Mouse (Mus musculus) frontal cortex, adult 2 months (tissue): ENCODE measurements around the gene Smn1. TPM values are rescaled to one million over a fixed set of nuclear protein-coding genes. Genes with fewer than 3 reads are reported as not detected.
A peak's percentile ranks its signal among the peaks of the same experiment; 100 is the strongest.
"Not testable (repeated sequence)": the region's sequence is repeated elsewhere in the genome, so short reads cannot be mapped to it uniquely, and the experiment has no call there.

ENCODE experiments used
- DNase-seq, 2 experiments: peaks; one replicate each; pipeline ENCODE4 v3.0.0; 2022; ENCODE audit warnings: low spot score in 1 of 2; ENCODE audit errors: extremely low spot score in 1 of 2
- polyA plus RNA-seq: library from polyadenylated mRNA; depleted of rRNA; stranded (reverse); fragments of >200 nt; gene quantifications from 2 replicates; pipeline ENCODE4 v1.2.3, GENCODE M21; 2012; rRNA removed

Smn1 gene
- polyA plus RNA-seq: 38.0 and 39.1 TPM in 2 replicates

DNA sequence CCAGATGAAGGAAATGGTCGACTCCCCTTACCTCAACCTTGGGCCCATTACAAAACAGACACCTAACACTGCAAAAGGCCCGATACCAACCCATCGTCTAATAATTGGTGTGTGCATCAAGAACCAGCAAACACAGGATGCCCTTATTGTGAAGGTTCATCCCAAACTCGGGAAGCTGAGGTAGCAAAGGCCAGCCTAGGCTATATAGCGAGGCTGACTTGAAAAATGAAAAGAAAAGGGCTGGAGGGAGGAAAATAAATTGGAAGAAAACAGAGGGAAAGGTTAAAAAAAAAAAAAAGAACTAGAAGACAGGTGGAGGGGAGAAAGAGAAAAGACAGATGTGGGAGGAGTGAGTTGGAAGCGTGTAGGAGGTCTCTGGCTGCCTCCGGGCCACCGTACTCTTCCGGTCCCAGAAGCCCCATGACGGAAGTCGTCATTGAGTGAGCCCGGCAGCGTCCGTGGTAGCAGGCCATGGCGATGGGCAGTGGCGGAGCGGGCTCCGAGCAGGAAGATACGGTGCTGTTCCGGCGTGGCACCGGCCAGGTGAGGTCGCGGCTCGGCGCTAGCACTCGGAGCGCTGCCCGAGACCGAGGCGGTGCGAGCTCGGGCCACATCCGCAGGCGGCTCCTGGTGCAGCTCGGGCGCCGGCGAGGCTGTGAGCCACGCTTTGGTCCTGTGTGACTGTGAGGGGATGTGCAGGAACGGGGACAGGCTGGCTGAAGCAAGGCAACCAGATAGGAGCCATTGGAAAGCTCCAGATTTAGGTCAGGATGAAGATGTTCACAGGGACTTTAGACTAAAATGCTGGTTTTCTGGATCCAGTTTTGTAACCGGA lies at the start of gene Smn1:
TSS of gene Smn1 (plus strand) at position 430 of the 835 bp plus-strand sequence.
- DNase-seq: peak; percentile 92 to 99

DNA sequence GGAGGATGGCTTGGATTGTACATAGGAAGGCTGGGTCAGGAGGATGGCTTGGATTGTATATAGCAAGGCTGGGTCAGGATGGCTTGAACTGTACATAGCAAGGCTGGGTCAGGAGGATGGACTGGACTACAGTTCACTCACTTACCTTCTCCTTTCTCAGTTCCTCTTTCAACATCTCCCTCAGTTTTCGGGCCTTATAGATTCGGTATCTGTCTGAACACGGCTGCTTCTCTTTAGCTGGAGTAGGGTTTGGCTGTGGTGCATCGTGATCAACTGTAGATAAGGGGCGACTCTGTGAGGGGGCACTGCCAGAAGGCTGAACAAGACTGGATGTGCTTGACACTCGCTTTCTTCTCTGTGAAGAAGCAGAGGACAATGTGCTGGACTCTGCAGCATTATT lies 25.8 kb upstream of the Smn1 start:
- no peak for DNase-seq

DNA sequence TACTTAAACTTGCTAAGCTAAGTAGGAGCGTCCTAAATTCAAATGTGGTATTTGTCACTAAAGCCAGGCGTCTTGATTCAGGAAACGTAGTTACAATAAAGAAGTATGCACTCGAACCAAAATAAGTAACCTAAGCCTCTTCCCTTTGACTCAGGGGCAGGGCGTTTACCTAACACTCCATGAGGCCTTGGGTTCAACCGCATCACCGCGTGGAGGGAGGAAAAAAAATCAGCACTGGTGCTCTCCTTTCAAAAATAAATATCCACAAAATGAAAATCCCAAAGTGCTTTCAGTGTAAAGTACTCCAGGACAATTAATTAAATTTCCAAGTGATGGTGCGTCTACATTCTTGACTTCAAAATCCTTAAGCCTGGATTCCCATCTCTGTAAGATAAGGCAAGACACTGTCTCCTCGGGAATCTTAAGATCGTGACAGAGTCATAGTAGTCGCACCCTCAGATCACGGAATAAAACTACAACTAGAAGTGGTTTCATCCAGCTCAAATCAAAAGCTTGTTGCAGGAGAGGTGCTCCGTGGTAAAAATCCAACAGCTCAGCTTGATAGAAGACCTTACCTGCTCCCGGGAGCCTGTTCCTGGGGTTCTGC lies 21.5 kb upstream of the Smn1 start:
- no peak for DNase-seq

DNA sequence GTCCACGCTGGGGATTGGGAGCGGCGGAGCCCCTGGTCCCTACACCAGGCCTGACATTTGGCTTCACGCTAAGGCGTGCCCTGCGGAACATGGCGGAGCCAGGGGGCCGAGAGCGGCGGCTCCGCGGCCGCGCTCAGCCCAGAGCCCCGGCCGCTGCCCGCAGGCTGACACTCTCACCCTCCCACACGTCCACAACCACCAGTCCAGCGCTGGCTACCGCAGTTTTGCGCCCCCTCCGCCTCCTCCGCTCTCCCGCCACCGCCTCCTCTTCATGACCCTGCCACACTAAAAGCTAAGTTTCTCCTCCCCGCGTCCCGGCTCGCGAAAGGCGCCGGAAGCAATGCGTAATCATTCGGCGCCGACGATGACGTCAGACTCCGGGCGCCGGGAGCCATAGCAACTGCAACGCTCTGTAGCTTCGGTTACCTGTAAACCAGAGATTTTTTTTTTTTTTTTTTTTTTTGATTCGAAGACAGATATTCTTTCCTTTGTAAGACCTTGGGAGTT lies 20.9 kb upstream of the Smn1 start, which contains the start of gene Bdp1:
TSS of gene Bdp1 (minus strand) at position 323 of the 507 bp plus-strand sequence.
- peak; percentile 83 to 97 for DNase-seq

DNA sequence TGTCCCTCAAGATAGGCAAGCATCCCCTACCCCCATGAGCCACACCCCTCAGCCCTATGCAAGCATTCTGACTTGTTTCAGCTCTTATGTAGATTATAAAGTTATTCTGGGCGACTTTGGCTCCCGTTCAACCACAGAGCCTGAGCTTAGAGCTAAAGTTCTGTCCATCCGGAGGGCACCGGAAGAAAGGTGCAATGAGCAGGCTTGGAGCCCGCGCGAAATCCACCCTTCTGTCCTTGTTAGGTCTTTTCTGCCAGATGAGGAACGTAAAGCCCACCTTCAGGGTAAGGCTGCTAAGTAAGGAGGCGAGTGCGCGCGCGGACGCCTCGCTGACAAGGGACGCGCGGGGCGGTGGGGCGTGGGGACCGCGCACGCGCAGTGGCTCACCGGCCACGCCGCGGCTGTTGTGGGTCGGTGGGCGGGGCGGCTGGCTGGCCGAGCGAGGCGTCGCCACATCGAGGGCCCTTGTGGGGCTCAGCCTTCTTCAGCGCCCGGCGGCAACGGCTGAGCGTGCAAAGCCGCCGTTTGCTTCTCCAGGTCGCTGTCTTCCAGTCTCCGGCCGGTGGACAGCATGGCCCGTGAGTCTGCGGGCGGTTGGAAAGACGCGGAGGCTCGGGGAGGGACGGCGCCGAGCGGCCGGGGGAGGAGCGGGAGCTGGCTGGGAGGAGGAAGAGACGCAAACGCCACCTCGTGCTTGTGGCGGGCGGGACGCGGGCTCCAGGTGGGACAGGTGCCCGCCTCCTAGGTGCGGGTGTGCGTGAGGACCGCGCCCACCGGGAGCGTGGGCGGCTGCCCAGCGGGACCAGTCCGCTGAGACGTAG lies 16.8 kb upstream of the Smn1 start, which contains the start of gene Serf1:
TSS of gene Serf1 (plus strand) at position 361 of the 821 bp plus-strand sequence.
- peak; percentile 37 to 80 for DNase-seq

DNA sequence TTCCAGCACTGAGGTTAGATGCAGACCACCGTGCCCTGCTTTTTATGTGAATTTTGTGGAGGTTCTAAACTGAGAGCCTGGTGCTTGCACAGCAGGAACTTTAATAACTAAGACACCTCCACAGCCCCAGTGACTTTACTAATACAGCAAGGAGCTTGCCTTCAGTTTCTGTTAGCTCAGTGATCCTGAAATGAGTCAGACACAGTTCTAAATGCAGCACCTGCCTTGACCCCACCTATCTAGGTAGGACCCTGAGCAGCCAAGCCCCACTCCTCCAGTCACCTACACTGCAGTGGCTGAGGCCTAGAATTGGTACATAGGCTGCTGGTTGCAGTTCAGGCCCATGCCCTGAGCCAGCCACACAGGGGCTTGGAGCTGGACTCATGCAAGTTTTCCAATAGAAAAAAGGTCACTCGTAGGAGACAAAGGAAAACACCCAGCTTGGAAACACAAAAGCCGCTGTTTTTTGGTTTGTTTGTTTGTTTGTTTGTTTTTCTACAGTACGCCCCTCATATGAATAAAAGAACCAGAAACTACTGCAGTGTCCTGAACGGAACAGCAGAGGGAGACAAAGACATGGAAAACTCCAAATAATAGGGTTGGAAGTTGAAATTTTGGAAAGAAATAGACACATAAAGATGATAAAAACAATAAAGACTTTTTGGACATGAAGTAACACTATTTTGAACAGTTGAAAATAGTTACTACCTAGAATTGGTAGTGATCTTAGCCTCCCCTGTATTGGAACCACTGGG lies 12.3 kb upstream of the Smn1 start:
- peak in 1 of 2 experiments; percentile 55 for DNase-seq

DNA sequence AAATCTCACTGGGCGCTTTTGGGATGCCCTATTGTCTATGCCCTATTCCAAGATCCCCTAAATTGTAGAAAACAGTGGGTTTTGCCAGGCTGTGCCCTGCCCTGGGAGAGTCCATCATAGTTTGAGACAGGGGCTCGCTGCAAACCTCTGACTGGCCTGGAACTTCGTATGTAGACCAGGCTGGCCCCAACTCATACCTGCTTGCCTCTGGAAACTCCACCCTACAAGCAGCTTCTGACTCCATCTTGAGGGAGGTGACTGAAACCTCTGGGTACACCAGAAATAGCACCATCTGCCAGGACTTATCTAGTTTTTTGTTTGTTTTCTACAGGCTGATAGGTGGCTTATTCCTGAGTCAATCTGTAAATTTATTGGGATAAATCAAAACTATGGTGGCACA lies 682 bp upstream of the Smn1 start:
- no peak for DNase-seq

DNA sequence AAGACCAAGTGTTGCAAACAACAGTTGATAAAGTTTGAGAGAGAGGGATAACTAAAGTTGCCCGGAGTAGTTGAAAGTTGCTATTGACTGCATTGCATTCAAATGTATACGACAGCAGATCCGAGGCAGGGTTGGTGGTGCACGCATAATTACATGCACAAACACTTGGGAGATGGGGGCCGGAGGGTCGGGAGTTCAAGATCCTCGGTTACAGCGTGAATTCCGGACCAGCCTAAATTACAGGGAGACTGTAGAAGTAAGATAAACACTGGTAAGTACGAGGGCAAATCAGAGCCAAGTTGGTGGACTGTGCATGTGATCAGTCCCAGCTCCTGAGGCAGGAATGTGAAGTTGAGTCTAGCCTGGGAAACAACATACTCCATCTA lies 599 bp downstream of the Smn1 start:
- no peak for DNase-seq

DNA sequence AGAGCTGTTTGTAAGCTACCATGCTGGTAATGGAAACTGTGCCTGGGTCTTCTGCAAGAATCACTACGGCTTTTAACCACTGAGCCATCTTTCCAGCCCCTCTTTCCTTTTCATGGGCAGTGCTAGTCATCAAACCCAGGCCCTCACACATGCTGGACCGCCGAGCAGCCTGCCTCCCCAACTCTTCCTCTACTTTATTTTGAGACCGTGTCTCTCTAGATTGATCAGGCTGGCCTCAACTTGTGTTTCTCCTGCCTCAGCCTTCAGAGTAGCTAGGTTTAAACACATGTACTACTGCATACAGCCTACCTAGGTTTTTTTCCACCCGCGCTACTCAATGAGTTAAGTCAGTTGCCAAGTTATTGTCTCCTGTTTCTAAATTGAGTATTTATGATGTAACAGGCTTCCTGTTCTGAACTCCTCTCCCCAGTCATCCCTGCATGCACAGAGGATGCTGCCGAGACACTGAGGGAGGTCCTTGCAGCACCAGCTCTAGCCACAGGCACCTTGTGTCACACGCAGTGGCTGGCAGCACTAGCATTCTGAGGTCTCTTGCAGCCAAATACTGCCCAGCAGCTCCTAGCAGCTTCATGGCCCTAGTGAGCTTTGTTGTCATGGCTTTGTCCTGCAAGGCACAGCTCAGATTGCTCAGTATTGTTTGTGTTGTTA lies 17.1 kb downstream of the Smn1 start:
- DNase-seq: no peak

DNA sequence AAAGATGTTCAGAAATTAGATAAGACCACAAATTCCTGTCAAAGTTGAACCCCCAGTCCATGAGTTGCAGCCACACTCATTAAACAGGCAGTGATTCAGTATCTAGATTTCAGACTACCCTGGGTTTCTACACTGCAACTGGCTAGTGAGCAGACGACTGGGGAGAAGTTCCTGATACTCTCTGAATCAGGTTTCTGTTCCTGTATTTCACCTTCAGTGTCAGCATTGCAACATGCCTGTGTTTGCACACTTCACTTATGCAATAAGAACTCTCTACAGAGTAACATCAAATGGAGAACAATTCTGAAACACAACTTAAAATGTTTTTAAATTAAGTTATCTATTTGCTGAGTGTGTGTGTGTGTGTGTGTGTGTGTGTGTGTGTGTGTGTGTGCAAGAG lies 28.0 kb downstream of the Smn1 start:
- DNase-seq: no peak

DNA sequence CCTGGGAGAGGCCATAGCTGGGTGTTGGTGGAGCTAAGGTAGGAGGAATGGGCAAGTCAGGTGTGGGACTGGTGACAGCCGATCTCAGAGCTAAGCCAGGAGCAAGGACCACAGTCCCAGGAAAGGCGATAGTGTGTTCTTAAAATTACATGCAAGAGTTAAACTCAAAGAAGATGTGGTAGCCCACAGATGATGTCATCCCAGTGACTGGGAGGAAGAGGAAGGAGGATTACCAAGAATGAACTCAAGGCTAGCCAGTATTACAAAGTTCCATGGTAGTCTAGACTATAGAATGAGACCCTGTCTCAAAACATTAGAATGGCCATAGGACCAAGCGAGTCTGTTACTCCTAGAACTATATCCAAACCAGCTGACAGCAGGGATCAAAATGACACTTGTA lies 32.0 kb downstream of the Smn1 start:
- DNase-seq: no peak

DNA sequence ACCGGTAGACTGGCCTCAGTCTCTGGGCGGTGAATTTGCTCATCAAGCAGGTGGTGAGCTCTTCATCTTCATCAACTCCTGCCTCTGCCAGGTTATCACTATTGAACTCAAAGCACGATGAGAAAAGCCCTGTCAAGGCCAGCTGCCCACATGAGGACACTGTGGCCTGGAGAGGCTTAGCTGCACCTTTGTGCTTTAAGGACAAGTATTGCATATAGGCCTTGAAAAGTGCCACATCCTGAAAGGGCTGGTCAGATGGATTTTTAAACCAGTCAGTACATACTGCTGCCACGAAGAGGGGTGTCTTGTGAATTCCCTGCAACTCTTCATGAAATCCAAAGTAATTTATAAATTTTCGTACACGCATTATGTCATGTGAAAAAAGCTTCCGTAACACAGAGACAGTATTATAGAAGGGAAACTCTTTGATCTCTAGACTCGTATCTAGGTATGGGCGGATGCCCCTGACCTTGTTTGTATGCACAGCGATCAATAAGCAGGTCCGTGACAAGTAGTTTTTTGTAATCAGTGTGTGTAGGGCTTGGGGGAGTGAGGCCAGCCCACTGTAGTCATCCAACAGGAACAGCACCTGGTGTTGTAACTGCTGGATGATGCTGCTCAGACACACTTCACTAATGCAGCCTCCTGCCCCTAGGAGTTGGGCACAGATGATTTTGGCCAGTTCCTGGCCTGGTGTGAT lies 36.7 kb downstream of the Smn1 start:
- DNase-seq: not testable (repeated sequence)

DNA sequence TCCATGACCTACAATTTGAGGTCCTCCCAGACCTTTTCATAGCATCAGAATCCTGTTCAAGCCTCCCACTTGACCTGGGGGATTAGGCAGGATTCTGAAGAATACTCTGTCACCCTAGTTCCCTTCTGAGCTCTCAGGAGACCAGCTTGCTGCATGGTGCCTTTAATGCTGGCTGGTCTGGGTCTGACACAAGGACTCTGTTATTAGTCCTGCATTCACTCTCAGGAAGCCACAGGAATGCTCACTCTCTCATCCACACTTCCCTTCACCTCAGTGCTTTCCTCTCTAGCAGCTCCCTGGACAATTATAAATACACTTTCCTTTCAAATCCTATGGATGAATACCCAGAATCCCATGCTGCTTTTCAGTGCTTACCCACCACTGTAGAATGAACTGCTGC lies 37.8 kb downstream of the Smn1 start:
- not testable (repeated sequence) for DNase-seq

DNA sequence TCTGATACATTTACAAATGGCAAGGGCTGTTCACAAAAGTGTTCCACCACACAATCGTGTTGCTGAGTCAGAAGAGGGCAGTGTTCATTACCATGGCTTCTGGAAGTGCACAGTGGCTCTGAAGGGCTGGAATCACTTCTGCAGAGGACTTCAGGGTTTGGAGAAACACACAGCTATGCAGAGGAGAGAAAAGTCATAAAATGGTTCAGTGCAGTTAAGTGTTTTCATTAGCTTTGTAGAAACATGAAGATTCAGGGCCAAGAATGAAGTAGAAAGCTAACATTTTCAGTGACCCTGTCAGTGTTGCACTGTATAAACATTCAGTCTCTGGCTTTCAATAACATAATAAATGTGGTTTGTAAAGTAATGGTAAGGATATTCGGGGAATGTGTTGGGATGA lies 41.7 kb downstream of the Smn1 start:
- DNase-seq: not testable (repeated sequence)

DNA sequence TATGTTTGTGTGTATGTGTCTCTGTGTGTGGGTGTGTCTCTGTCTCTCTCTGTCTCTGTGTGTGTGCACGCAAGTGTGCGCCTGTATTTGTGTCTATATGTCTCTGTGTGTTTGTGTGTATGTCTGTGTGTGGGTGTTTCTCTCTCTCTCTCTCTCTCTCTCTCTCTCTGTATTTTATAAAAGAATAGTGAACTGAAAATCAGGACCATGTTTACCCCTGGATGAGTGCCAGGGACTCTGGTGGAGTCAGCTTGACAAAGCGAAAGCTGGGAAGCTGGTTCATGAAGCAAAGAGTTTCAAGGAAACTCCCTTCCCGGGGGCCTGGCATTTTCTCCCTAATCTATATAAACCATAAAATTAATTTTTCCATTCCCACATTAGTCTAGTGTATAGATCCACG lies 49.7 kb downstream of the Smn1 start:
- not testable (repeated sequence) for DNase-seq

DNA sequence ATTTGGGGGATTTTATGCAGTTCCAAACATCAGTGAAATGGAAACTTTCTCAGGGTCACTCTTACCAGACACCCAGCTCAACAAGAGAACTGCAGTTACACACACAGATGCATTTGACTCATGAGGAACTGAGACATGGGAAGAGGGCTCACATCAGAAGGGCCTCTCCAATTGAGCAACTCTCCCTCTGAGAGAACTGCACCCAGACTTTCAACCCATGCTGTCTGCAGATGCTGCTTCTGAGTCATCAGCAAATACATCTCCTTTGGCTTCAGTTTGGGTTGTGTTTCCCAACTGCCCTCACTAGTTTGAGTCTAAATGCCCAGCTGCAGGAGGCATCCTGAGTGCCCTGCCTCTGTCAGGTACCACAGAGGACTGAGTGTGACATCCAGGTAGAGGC lies 58.5 kb downstream of the Smn1 start:
- not testable (repeated sequence) for DNase-seq
